Mouse (Mus musculus): Measurements from ENCODE around the gene Lrguk.
A peak's percentile ranks its signal among the peaks of the same experiment; 100 is the strongest.

Lrguk gene

GRCm38 (mm10) chr6:34146042-34146441 lies 116.8 kb downstream of the Lrguk start:
- no peak for DNase-seq (ENCODE audit: low spot score in 2 of 2)

- DNase-seq (ENCODE audit: low spot score in 2 of 2) = no peak
Measured at GRCm38 (mm10) chr6:34148021-34148420, 118.8 kb downstream of the Lrguk start.

DNA sequence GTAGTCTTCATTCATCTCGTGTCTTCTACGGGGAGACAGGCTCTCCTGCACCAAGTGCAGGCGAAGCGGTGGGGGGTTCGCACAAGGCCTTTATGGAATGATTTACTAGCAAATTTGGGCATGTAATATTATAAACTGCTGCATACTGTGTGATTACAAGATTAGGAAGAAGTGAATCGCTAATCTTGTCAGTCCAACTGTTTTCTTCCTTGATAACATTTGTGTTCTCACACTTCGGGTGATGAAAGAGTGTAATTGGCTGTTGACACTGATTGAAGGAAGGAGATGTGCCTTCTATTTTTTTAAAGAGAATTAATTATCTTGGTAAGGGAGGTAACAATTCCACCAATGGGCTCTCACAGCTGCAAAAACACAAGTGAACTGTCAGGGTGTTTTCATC lies 119.4 kb downstream of the Lrguk start:
- DNase-seq (ENCODE audit: low spot score in 2 of 2) = no peak

GRCm38 (mm10) chr6:34149066-34149465 lies 119.8 kb downstream of the Lrguk start:
- no peak for DNase-seq (ENCODE audit: low spot score in 2 of 2)

DNA sequence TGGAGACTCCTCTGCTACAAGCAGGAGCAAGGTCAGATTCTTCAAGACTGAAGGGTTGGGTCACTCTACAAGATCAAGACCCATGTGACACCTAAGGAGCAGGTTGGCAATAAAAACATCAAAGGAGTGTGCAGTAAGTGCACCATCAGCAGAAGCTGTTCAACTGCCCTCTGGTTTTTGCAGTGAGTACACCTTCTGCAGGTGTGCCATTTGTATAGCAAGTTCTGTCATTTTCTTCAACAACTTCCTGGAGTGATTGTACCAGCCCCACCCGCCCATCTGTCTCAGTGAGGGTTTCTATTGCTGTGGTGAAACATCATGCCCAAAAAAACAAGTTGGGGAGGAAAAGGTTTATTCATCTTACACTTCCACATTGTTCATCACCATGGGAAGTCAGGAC lies 120.6 kb downstream of the Lrguk start:
- DNase-seq (ENCODE audit: low spot score in 2 of 2) = no peak

DNA sequence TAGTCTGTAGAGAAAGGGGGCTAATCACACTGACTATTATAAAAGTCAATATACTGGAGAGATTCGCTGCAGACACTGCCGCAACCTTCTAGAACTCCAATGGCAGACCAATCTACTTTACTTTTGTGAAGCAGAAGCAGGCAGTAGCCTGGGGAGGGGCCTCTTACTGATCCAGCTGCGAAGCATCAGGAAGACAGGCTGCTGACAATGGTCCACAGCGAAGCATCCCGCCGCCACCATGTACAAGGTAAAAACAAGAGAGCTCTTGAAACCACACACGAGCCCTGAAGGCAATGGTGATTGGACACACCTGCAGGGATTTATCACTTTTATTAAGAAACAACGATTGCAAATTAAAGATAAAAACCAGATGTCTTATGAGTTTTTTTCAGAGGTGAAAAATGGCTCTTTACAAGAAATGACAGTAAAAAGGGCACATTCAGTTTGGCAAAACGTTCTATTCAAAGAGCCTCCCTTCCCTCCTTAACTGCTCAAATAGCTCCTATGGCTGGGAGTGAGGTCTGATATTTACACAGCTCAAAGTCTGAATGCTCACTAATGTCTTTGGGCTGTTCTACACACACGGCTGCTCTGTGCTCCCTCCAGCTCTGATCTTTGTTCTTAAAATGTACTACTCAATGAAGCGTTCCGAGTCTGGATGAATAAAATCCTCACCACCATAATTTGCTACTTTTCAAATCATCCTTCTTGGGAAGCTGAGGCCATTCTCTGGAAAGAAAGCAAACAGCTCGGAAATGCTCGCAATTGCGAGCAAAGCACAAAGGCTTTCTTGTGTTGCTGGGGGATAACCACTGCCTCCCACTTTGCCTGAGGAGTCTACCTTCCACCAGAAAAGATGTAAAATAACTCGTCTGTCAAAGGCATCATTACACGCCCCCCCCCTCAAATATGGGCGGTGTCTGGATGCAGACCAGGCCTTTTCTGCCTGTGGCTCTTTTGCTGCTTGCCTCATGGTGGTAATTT lies 124.1 kb downstream of the Lrguk start:
- no peak for DNase-seq (ENCODE audit: low spot score in 2 of 2)

DNA sequence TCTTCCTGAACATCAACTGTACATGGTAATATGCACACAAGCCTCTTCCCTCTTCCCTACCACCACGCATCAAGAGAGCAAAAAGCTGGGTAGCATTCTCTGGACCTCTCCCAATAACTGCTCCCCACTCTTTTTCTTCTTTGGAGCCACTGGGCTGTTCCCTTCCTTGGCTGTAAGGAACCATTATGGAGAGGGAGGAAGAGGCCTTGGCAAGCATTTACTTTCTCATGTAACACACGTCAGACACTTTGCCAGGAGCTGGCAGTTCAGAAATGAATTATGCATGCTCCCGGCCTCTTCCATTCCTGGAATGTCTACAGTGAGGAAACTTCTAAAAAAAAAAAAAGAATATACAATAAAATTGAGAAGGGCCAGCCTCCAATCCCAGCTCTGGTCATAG lies 125.0 kb downstream of the Lrguk start:
- peak in 1 of 2 experiments; percentile 36 for DNase-seq (ENCODE audit: low spot score in 2 of 2)

GRCm38 (mm10) chr6:34155137-34155804 lies 126.0 kb downstream of the Lrguk start:
- DNase-seq (ENCODE audit: low spot score in 2 of 2) = no peak

DNA sequence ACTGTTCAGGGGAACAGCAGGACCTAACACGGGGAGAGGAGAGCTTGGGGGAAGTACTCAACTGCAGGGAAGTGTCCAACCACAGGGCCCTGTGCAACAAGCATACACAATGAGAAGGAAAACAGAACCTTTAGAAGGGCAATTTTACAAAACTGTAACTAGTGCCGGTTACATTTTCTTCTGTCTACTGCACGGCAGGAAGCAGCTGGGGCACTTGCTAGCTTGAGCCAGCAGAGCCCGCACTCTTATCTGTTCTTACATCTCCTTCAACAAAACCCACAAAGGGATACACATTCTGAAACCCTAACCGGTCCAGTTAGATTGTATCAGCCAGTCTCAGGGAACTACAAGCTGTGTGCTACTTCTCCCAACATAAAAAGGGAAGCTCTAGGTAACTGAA lies 126.8 kb downstream of the Lrguk start:
- no peak for DNase-seq (ENCODE audit: low spot score in 2 of 2)

GRCm38 (mm10) chr6:34156841-34157748 lies 127.8 kb downstream of the Lrguk start:
- no peak for DNase-seq (ENCODE audit: low spot score in 2 of 2)

DNA sequence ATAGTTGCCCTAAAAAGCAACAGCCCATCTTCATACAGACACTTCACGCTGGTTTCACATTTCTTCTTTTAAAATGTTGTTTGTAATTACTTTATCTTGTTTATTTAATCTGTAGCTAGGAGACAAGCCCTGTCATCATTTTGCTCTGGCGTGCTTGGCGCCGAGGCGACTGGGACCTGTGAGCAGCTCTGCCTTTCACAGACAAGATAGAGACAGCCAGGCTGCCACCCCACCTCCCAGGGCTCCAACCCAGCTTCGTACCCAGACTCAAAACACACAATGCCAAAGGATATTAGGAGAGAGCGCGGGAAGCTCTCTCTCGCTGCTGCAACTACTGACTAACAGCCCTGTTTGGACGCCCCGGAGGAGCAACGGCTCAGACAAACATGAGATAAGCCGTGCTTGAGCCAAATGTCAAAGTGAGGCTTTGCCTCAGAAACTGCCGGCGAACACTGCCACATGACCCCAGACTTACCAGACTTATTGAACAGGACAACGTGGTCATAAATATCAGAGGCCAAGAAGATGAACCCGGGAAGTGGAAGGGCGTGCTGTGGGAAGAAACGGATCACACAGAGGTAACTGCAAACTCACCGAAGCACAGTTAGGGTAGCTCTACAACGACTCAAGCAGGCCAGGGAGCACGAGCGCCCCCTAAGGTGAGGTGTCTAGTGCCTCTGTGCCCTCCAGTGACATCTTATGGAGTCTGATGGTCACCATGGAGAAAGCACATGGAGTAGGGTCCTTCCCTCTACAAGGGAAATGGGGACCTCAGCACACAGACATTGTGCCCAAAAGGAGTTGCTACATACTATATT lies 131.0 kb downstream of the Lrguk start:
- no peak for DNase-seq (ENCODE audit: low spot score in 2 of 2)

DNA sequence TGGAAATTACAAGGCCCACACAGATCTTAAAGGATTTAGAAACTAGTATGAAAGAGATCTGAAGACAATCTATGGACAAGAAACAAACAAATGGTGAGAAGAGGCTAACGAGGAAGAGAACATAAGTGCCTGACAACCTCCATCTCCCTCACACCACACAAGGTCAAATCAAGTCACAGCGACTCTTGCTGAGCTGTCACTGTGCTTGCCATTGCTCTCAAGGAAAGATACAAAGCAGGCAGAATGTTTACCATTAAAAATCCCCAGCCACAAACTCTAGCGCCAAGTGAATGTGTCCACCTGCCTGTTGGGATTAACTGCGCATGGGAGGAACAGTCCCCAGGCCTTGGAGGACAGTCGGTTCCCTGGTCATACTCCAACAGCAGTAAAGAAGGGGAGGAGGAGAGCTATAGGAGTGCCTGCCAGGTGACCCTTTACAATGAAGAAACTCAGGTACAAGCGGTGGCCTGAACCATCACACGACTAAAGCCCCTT lies 131.6 kb downstream of the Lrguk start:
- no peak for DNase-seq (ENCODE audit: low spot score in 2 of 2)

DNA sequence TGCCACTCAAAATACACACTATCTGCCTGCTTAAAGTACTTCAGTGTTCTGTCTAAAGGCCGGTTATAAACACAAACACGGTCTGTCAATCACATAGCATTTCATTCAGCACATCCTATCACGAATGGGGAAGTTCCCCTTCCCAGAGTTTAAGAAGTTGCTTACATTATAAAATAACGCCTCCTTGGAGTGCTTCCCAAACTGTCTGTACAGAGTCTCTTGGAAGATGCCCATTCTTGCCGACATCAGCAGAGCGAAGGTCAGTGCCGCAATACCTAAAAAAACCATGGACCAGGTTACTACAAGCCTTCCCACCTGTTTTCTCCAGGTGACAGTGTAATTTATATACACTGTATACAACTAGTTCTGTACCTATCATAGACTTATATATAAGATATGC lies 132.3 kb downstream of the Lrguk start:
- no peak for DNase-seq (ENCODE audit: low spot score in 2 of 2)

- no peak for DNase-seq (ENCODE audit: low spot score in 2 of 2)
Measured at GRCm38 (mm10) chr6:34162607-34163006, 133.4 kb downstream of the Lrguk start.

GRCm38 (mm10) chr6:34163014-34163413 lies 133.8 kb downstream of the Lrguk start:
- no peak for DNase-seq (ENCODE audit: low spot score in 2 of 2)

GRCm38 (mm10) chr6:34168834-34169233 lies 139.6 kb downstream of the Lrguk start:
- no peak for DNase-seq (ENCODE audit: low spot score in 2 of 2)

GRCm38 (mm10) chr6:34170844-34171494 lies 141.7 kb downstream of the Lrguk start:
- no peak for DNase-seq (ENCODE audit: low spot score in 2 of 2)

DNA sequence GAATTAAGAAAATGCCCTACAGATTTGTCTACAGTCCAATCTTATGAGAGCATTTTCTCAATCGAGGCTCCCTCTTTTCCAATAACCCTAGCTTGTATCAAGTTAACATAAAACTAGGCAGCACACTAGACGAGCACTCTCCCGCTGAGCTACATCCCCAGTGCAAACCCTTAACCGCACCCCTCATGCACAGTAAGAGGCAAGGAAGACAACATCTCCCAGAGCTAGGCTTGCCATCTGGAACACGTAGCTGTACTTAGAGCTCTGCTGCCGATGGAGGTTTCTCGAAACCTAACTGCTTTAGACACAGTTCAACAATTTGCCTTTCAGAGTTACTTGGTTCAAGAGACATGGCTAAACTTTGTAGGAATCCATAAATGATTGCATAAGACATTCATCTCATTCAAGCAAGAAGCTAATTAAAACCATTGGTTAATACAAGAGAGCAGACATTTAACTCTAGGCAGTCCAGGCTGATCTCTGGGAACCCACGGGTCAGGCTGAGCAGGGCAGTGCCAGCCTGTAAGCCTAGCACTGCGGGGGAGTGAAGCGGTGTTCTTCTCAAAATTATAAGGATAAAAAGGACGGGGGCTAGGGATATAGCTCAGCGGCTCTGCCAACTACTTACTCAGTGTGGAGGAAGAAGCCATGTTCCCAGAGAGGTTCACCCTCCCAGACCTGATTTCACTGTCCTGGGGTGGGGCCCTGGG lies 142.7 kb downstream of the Lrguk start:
- no peak for DNase-seq (ENCODE audit: low spot score in 2 of 2)

DNA sequence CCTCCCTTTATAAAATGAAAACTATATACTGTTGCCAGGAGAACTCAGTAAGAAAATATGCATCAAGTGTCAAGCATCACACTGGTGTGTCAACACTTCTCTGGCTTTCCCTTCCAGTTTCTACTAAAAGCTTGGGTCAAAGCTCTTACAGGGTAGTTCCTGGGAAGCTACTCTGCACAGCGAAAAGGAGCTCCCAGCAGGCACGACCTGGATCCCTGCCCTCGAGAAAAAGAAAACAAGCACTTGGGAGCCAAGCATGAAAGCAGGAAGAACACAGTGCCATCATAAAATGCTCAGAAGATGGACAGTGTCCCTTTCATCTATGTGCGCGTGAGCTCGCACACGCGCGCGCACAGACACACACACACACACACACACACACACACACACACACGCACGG lies 144.0 kb downstream of the Lrguk start:
- DNase-seq (ENCODE audit: low spot score in 2 of 2) = no peak

- DNase-seq (ENCODE audit: low spot score in 2 of 2) = no peak
Measured at GRCm38 (mm10) chr6:34174715-34175114, 145.5 kb downstream of the Lrguk start.
